Mouse (Mus musculus) ES-Bruce4 (cell line): ENCODE data around the gene 6430628N08Rik.

ENCODE experiments used
- CTCF ChIP-seq: IDR thresholded peaks from one replicate; pipeline ENCODE4 v1.8.1; 2011; ENCODE audit warnings: low read depth, low read length
- EP300 ChIP-seq: IDR thresholded peaks from 2 replicates; pipeline ENCODE4 v1.6.1; 2011; ENCODE audit warnings: low read depth, low read length; ENCODE audit not compliant: insufficient read depth
- POLR2A ChIP-seq: IDR thresholded peaks from one replicate; pipeline ENCODE4 v1.8.1; 2011; ENCODE audit warnings: low read length; ENCODE audit not compliant: insufficient read depth

DNA sequence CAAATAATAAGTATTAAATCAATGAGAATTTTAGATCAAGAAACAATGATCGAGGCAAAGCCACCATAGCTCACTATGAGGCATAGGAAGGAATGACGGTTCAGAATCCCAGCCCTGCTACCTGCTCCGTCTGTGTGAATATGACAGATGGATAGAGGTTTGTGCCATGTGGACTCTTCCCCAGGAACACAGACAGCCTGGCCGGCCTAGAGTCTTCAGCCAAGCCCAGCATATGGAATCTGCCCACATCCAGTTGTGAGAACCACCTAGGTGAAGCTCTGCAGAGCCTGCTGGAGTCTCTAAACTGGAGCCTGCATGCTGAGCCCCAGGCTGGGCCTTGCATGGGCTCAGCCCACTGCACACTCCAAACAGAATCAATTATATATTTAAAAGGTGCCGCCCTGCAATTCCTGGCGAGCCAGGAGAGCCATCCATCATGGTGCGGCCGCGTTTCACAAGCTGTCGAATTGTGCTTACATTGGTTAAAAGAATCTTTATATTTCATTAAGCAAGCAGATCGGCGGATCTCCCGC, 41.2 kb downstream of the 6430628N08Rik start:
- TF ChIP-seq EP300 (no peak), POLR2A (no peak), CTCF (no peak)
